Mouse (Mus musculus) R1 (cell line): ENCODE results near the gene Rabgap1l.

Source experiments
- DNase-seq: peaks from one replicate; pipeline ENCODE4 v3.0.0-alpha.2; 2018; ENCODE audit warnings: low read depth, low spot score

Rabgap1l gene

DNA sequence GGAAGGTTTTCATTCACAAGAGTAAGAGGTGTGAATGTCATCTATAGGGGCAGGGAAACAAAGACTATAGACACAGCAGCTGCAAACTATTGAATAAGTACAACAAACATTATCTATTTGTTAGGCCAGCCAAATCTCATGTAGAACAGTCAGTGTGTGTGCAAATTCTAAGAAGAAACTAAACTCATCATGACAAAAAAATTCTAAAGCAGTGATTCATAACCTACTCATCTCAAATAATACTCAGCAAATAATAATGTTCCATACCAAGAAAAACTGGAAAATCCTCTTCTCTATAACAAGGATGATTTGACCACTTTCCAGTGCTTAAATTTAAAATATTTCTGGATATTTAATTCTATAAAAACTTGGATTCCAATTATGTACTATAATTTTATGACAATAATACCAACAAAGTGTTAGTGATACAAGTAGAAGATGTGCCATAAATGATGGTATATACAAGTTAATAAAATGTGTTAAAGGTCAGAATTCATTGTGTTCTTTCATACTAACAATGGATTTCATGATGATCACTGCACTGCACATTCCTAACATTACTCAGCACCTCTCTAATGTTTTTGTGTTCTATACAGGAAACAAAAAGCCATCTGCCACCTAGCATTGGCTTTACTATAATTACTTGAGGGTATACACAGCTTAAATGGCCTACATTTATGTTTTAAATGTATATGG, 196.6 kb downstream of the Rabgap1l start:
- DNase-seq, result no peak

DNA sequence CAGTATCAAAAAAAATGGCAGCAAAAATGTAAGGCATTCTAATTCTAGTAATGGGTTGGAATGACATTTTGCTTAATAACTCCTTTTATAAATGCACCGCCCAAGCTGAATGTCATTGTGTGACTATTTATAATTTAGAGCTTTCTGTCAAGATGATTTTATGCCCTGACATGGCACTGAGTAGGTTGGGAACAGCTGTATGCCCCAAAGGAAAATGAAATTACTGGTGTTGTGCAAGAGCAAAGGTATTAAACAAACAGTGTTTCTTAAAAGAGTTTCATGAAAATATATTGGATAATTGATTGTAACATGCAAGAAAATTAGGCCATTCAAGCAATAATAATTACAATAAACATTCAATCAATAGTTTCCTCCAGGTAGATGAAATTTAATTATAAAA, 198.4 kb downstream of the Rabgap1l start:
- DNase-seq, result no peak

DNA sequence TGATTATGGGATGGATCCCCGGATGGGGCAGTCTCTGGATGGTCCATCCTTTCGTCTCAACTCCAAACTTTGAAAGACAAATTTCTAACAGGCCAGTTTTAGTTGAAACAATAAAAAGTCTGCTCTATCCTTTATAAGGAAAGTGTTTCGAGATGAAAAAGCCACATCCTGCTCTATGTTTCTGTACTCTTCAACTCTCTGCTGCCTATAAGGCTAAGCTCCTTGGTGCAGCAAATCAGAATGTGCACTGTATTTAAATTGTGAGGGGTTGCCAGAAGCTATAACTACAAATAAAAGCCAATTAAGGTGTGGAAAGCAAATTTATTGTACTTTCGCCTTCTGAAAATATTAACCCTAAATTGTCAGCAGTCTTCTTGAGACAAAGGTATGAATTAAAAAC, 198.9 kb downstream of the Rabgap1l start:
- DNase-seq, result no peak

DNA sequence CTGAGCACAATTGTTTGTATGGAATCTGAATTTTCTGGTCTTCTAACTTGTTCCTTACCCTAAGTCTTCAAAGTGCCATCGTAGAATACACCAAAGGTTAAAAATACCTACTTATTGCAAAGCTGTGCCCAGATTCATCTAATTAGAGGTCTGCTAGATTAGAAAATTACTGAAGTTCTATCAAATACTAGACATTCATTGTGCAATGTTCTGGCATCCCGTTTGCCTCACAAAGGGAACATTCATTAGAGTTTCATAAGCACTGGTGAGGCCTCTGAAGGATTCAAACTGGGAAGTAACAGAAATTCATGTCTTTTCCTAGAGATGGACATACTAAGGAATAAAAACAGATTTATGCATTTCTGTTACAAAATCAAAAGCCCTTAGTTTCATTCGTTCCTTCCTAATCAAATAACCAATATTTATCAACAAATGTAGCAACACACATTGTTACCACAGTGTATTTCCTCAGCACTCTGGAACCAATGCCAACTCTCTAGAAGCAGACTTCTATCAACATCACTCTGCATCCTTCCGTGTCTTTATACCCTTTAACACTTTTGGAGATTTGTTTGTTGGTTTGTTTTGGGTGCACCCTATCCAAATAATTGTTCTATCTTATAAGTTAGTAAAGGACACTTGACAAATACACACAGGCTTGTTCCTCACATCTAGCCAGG, 204.0 kb downstream of the Rabgap1l start:
- DNase-seq, result no peak

DNA sequence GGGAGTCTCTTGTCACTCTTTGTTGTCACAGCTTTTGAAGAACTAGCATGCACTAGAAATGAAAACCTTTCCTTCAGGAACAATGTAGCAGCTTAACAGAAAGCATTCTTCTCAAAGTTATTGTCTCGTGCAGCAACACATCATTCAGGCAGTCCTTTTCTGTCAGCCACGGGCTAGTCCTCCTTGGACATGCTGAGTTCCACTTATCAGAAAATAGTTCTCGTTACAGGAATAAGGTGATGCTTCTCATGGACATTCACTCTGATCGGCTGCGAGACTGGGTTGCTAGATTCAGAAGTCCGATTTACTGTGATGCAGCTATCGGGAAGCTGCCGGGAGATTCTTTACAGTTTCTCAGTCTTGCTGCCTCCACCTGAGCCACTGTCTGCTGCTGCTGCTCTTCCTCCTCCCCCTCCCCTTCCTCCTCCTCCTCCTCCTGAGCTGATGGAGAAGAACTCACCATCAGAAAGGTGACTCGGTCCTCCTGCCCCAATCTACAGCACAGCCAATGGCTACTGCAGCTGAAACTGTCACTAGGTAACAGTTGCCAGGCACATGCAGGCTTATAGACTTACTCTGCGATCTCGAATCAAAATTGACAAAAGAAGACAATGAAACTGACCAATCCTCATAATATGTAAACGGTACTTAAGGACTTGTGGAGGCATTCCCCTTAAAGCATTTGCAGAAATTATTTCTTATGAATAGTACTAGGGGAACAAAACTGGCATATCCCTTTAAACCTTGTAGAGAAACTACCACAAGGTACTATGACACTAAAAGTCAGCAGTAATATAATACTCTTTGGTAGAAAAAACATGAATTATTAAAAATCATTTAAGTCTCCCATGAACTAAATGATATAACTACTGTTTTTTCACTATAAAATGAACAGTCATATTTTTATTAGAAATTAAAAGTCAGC, 213.4 kb downstream of the Rabgap1l start:
- no peak for DNase-seq

DNA sequence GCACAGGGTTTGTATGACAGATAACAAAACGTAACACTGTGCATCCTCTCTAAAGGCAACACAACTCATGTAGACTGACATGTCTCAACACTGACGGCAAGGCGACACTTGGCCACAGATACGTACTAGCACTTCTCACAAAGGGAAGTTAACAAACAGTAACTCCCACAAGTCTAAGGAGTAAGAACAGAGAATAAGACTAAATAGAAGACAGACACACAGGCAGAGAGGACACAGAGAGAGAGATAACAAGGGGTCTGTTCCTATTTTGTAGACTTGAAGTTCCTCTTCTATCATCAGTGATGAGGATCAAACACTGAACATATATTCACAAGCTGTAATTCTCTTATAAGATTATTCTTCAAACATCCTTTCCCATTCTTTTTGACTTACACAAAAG, 216.9 kb downstream of the Rabgap1l start:
- no peak for DNase-seq

DNA sequence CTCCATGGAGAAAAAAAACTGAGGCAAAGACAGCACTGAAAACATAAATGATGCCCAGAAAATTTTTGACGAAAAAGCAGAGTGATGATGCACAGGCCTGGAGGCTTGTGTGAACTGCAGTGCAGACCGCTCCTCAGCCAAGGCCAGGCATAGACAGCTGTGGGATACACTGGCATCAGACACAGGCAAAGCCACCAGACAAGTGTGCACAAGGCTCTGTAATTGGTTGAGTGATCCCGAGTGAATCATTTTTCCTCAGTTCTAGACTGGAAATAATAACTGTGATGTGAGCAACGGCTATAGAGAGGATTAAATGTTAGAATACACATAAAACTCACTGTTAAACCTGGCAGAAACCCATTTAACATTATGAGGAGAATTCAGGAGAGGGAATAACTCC, 219.0 kb downstream of the Rabgap1l start:
- no peak for DNase-seq

DNA sequence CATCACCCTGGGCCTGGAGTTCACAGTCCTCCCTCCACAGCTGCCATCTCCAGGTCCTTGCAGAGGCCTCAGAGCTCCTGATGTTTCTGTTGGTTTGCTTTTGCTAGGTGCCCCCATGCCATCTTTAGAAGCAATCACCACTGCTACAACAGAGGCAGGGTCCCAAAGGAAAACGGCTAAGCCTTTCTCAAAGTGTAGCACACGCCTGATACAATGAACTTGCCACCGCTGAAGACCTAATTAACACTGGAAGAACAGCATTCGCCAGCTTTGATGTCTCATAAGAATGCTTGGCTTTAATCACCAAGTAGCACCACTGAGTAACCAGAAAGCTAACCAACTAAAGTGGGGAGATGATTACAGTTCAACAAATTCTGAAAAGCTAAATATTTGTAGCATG, 226.6 kb downstream of the Rabgap1l start:
- DNase-seq, result no peak

DNA sequence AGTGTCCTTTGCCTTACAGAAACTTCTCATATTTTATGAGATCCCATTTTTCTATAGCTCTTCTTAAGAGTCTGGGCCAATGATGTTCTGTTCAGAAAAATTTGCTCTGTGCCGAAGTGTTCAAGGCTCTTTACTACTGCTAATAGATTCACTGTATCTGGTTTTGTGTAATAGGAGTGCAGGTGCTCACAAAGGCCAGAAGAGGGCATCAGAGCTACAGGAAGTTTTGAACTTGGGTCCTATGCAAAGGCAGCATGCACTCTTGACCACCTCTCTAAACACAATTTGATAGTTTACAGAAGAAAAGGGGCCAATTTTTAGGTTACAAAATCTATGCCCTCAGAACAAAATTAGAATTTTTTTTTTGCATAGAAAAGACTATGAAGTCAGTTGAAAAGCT, 231.6 kb downstream of the Rabgap1l start:
- peak; percentile 64 for DNase-seq

DNA sequence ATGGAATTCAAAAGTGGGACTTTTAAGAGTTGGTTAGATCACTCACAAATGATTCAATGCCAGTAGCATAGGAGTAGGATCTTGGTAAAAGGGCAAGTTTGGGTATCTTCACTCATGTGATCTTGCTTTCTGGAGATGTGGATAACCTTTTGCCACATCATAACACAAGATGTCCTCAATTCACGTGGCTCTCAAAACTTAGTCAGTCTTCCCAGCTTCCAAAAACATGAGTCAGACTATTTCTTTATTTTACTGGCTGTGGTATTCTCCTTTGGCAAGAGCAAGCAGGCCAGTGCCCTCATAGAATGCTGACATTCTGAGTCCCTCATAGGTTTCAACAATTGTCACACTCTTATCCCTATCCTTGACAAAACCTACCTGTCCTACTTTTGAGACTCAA, 242.4 kb downstream of the Rabgap1l start:
- DNase-seq, result no peak

DNA sequence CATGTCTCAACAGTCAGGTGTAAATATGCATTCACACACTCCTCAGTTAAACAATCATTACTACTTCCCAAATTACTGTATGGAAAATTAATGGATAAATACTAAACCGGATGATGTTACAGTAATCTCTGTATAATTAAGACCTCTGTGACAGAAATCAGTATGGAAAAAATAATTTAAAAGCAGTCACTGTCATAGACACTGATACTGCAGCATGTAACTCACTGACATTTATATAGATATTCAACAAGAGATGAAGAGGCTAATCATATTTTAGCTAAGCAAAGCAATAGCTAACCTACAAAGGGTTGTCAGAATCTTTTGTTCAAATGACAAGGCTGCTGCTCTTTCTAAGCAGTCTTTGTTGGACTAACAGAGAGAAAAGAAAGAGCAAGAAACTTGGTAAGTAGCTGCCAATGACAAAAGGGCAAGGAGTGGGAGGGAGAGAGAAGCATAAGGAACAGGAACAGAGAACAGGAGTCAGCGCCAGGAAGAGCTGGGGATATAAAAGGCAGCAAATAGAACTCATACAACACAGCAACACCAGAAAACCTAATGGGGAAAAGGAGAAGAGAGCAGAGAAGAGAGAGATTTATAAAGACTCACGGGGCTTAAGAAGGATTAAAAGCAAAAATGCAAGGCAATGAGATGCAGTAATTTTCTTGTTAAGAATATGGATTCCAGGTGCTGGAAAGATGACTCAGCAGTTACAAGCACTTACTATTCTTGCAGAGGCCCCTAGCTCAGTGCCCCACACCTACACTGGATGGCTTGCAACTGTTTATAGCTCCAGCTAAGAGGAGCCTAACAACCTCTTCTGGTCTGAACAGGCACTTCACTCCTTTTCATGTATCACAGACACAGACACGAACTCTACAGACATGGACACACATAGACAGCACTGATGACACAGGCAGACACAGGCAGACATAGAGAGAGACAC, 244.8 kb downstream of the Rabgap1l start:
- peak; percentile 31 for DNase-seq

DNA sequence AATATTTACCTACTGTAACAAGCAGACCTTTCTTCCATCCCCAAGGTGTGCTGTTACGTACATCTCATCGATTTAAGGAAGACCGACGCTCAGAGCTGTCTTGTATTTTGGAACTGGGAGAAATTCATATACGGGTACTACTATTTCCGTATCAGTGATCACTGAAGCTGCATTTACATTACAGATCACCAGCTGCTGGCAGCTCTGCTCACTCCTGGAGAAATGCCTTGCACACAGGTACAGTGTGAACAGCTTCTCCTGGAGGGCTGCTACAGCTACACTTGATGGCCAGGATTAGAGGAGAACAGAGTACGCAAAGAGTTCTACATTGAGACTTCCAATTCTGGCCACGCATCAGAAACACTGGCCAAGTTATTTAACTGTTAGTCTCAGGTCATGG, 257.4 kb downstream of the Rabgap1l start:
- DNase-seq, result no peak

DNA sequence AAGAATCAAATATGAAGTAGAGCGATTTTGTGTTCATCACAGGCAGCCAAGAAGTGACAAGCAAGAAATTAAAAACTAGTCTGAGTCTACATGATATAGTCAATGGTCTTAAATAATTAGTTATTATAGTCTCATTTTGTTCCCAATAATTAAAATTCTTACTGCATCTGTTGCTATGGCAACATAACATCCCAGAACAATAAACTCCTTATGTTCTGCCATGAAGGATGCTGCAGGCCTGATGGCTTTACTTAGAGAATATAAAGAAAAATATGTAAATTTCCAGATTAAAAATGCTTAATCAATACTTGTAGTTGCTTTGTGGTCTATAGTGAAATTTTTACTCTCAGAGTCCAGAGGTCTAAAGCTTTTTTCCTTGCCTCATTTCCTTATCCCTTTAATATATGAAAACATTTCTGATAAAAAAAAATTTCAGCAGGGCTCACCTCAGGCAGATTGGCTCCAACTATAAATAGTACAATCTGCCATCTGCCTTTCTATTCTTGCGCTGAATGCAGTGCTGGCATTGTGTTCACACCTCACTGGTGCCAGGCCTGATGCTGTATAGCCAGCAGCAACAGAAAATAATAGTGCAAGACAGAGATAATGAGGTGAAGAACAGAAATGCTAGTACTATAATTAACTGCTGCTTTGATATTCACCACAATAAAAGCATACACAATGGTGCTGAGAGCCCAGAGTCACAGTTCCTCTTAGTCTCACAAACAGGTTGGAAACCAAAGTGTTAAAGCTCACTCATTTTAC, 258.3 kb downstream of the Rabgap1l start:
- DNase-seq, result no peak

DNA sequence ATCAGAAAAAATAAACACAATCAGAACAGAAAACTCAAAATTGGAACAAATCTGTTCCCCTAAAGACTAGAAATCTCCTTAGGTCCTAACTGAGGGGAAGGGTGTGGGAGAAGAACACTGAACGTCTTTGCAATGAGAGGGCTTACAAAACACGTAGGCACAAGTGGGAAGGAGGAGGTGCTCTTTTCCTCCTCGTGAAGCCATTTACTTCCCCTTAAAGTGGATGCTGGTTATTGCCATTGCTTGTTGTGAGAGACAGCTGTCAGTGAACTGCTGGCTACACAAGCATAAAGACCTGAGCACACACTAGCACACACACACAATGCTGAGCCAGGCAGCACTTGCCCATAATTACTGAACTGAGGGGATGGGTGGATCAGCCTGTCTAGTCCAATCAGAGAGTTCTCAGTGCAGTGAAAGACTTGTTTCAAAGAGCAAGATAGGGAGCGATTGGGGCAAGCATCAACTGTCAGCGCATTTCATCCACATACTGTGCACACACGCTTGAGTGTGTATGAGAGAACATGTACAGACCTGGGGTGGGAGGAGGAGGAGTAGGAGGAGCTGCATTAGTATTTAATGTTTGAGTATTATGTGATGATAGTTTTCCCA, 259.7 kb downstream of the Rabgap1l start:
- no peak for DNase-seq

DNA sequence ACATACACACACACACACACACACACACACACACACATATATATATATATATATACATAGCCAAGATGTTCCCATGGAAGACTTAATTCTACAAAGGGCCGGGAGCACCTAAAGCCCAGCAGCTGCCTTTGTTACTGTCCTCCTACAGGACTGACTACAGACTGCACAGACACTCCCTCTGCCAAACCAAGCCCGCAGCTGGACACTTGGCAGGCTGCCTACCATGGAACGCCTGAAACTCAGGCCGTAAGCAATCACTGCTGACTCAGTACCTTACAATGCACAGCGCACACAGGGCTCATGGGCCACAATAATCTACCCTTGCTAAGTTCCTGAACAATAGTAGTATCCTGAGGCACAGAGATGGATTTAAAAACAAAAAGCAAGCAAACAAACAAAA, 261.6 kb downstream of the Rabgap1l start:
- peak; percentile 8 for DNase-seq

DNA sequence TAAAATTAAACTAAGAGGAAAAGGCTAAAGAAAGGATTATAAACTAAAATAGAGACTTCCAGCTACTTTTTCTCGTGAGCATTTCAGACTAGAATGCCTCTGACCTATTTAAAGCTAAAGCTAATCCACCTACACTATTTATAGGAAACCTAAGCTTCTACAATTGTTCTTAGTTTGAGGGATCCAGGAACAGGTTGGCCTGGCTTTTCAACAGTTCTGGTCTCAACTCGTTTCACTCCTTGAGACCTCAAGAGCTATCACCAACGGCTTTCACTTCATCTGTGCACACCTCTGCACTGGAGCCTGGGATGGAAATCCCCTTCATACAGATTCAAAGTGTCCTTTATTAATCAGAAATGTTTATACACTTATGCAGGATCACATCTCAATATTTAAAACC, 271.1 kb downstream of the Rabgap1l start:
- DNase-seq, result no peak

DNA sequence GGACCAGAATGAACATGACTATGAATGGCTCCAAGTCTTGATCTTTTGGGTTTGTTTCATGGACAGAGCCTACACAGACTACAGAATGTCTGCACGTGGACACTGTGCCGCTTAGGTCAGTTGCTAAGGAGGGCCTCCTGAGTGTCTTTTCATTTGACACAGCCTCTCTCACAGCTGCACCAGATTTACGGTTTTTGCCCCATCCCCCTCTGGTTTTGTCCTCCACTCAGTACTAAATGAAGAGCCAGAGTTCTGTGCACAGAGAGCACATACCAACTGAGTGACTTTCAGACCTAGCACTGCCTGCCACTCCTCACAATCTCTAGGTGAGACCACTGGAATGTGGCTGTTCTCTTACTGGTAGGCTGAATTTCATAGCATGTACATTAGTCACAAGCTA, 272.3 kb downstream of the Rabgap1l start:
- no peak for DNase-seq

DNA sequence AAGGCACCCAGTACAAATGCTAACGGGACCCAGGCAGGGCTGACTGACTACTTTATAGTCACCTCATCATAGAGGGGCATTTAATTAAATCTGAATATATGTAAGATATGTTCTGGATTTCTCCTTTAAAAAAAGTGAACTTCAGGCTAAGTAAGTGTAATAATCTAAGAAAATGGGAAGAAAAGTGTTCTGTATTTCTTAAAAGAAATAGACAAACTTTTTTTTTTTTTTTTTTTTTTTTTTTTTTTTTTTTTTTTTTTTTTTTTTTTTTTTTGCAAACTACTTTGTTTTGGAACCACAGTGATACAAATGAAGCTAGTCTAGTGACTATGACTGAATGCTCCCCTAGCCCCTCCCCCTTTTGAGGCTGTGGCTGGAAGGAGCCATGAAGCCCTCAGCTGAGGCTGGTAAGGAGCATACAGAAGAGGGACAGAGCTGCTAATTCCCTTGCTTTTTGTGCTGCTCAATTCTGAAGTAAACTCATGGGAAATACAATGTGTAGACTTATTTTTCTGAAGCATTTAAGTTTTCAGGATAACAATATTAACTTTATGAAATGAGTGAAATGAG, 273.0 kb downstream of the Rabgap1l start:
- DNase-seq, result no peak

DNA sequence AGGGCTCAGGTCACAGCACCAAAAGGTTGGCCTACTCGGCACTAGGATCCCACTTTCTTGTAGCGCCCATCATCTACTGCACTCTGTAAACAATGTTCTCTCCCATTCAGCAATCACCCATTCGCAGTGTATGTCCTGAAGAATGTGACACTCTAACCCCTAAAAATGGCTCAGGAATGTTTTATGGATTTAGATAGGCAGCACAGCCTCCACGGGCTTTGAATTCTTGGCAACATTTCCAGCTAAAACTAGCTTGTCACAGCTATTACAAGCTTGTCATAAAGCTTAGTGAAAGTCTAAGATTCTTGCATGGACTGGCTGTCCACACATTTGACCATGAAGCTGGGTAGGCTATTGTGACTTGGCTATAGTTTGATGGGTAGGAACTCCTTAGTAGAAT, 274.5 kb downstream of the Rabgap1l start:
- DNase-seq, result no peak

DNA sequence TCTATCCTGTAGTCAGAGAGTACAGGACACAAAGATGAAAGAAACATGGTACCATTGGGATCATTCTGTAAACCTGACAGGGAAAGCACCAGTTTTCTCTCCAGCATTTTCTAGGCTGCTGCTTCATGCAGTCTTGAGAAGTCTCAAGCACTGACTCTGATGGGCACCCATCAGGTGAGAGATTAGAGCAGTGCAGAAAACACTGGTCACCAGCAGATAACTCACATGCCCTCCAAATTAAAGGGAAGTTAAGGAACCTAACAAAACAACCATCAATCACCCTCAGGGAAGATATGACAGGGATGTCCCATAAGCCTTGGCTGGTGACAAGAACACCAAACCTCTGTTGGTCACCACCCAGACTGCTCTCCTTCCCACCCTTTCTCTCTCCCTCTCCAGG, 285.2 kb downstream of the Rabgap1l start:
- DNase-seq, result no peak
